Mouse (Mus musculus) ES-Bruce4 (cell line): ENCODE results near the gene Rinl. TPM values are rescaled to one million over a fixed set of nuclear protein-coding genes. Genes with fewer than 3 reads are reported as not detected.

Experiments used
- H3K27ac ChIP-seq: 2 replicates; pipeline ENCODE4 v1.5.1; 2012; ENCODE audit warnings: low read length, inconsistent platforms; ENCODE audit not compliant: insufficient read depth
- H3K27me3 ChIP-seq: 2 replicates; pipeline ENCODE4 v1.6.1; 2012; ENCODE audit warnings: mild to moderate bottlenecking, low read length, inconsistent platforms; ENCODE audit not compliant: control insufficient read depth, poor library complexity, insufficient read depth, severe bottlenecking
- H3K36me3 ChIP-seq: 2 replicates; pipeline ENCODE4 v1.6.1; 2012; ENCODE audit warnings: inconsistent platforms, mild to moderate bottlenecking, low read length, moderate library complexity; ENCODE audit not compliant: control insufficient read depth, poor library complexity, insufficient read depth, severe bottlenecking
- H3K4me1 ChIP-seq: one replicate; pipeline ENCODE4 v1.8.1; 2011; ENCODE audit warnings: low read length; ENCODE audit not compliant: control insufficient read depth, insufficient read depth
- H3K4me3 ChIP-seq: 2 replicates; pipeline ENCODE4 v1.5.1; 2011; ENCODE audit warnings: low read depth, mild to moderate bottlenecking, low read length
- H3K9ac ChIP-seq: 2 replicates; pipeline ENCODE4 v1.6.1; 2012; ENCODE audit warnings: low read depth, mild to moderate bottlenecking, inconsistent platforms; ENCODE audit not compliant: poor library complexity, severe bottlenecking
- H3K9me3 ChIP-seq: replicated peaks from 2 replicates; pipeline ENCODE4 v1.6.1; 2012; ENCODE audit warnings: mild to moderate bottlenecking, low read length, inconsistent platforms; ENCODE audit not compliant: control insufficient read depth, poor library complexity, insufficient read depth, severe bottlenecking
- CTCF ChIP-seq: IDR thresholded peaks from one replicate; pipeline ENCODE4 v1.8.1; 2011; ENCODE audit warnings: low read depth, low read length
- EP300 ChIP-seq: IDR thresholded peaks from 2 replicates; pipeline ENCODE4 v1.6.1; 2011; ENCODE audit warnings: low read depth, low read length; ENCODE audit not compliant: insufficient read depth
- POLR2A ChIP-seq: IDR thresholded peaks from one replicate; pipeline ENCODE4 v1.8.1; 2011; ENCODE audit warnings: low read length; ENCODE audit not compliant: insufficient read depth
- polyA plus RNA-seq: library from polyadenylated mRNA; stranded (reverse); fragments of >200 nt; gene quantifications from 2 replicates; pipeline ENCODE4 v1.2.4, GENCODE M21; 2011; ENCODE audit warnings: low read depth; ENCODE audit not compliant: missing spikeins, insufficient read depth, insufficient read length

Rinl gene
- 24.6 and 28.0 TPM in 2 replicates for polyA plus RNA-seq

GRCm38 (mm10) chr7:28788307-28789195 is at the start of gene Rinl:
TSS of gene Rinl (plus strand) at chr7:28788969.
- Histone ChIP-seq H3K4me3 (peak within 1 kb of the TSS; percentile 66), H3K4me1 (peaks cover 9% of the 10 kb centered on the region), H3K27me3 (no peaks in the 10 kb centered on the region), H3K27ac (peak within 1 kb of the TSS; percentile 30; the same call in 1 of the 2 replicates), H3K9ac (peak within 1 kb of the TSS; percentile 23), H3K9me3 (no peaks in the 10 kb centered on the region), H3K36me3 (no peaks in the 10 kb centered on the region)
- TF ChIP-seq CTCF (no peak), EP300 (no peak), POLR2A (no peak)

- Histone ChIP-seq H3K9ac (peak overlapping the region; percentile 30), H3K4me1 (peaks cover 2% of the 10 kb centered on the region), H3K27me3 (no peaks in the 10 kb centered on the region), H3K9me3 (no peaks in the 10 kb centered on the region), H3K27ac (peak overlapping the region; percentile 40), H3K36me3 (no peaks in the 10 kb centered on the region), H3K4me3 (peak overlapping the region; percentile 22)
- TF ChIP-seq POLR2A (no peak), EP300 (peak; percentile 51; the same call in 1 of the 2 replicates)
These were observed 48.9 kb upstream of the Rinl start for GRCm38 (mm10) chr7:28739829-28740228.

DNA sequence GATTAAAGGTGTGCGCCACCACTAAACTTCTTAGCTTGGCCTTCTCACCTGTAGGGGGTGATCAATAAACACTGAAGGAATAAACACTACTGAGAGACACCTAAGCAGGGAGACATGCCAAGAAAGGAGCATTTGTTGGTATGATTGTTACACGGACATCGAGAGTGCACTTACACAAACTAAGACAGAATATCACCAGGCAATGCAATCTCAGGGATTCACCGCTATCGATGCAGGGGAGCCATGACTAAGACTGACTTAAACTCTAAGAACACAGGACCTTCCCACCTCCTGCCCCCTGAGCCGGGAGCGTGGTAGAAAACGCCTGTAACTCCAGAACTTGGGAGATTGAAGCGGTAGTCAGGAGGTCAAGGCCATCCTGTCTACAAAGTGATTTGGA is 47.8 kb upstream of the Rinl start:
- Histone ChIP-seq H3K27ac (peak overlapping the region; percentile 45), H3K4me1 (peaks cover 2% of the 10 kb centered on the region), H3K27me3 (no peaks in the 10 kb centered on the region), H3K36me3 (0 out of 2 replicates have a peak, but pooled peaks cover 3% of the 10 kb centered on the region), H3K9me3 (no peaks in the 10 kb centered on the region), H3K4me3 (peak overlapping the region; percentile 84), H3K9ac (peak overlapping the region; percentile 66)
- TF ChIP-seq EP300 (no peak), CTCF (no peak), POLR2A (no peak)

DNA sequence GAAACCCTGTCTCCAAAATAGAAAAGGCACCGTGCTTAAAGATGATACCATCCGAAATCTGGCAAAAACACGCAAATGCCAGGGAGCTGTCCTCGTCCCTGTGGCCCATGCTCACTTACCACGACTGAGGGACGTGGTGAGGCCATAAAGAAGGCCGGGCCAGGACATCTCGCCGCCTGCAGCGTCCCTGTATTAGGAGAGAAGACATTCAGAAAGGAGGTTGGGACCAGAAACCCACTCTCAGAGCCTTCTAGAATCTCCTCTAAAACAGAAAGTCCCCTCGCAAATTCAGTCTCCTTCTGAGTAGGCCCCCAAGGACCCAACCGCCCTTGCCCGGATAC is 47.4 kb upstream of the Rinl start:
- H3K36me3 ChIP-seq = 0 out of 2 replicates have a peak, but pooled peaks cover 4% of the 10 kb centered on the region
- peaks cover 2% of the 10 kb centered on the region for H3K4me1 ChIP-seq
- peak overlapping the region; percentile 45 for H3K27ac ChIP-seq
- H3K27me3 ChIP-seq = no peaks in the 10 kb centered on the region
- H3K9ac ChIP-seq = peak overlapping the region; percentile 66
- H3K4me3 ChIP-seq = peak overlapping the region; percentile 84
- H3K9me3 ChIP-seq = no peaks in the 10 kb centered on the region
- TF ChIP-seq EP300 (no peak), CTCF (no peak), POLR2A (no peak)

- H3K4me1 ChIP-seq = peaks cover 2% of the 10 kb centered on the region
- no peaks in the 10 kb centered on the region for H3K27me3 ChIP-seq
- H3K36me3 ChIP-seq = 0 out of 2 replicates have a peak, but pooled peaks cover 4% of the 10 kb centered on the region
- peak within 1 kb of the TSS; percentile 48 for H3K27ac ChIP-seq
- TF ChIP-seq CTCF (peak; percentile 81), EP300 (no peak), POLR2A (peak; percentile 95)
- H3K9me3 ChIP-seq = no peaks in the 10 kb centered on the region
- peak within 1 kb of the TSS; percentile 66 for H3K9ac ChIP-seq
- H3K4me3 ChIP-seq = peak within 1 kb of the TSS; percentile 93
These were observed 46.9 kb upstream of the Rinl start, which contains the start of the genes Mrps12 and Sars2 for GRCm38 (mm10) chr7:28741709-28742438. TSS of gene Mrps12 (minus strand) at chr7:28741820. TSS of gene Sars2 (plus strand) at chr7:28741992.
